Mouse (Mus musculus) hindbrain, embryonic 15.5 days (tissue): Measurements from ENCODE around the gene Cmah. TPM values are rescaled to one million over a fixed set of nuclear protein-coding genes. Genes with fewer than 3 reads are reported as not detected.

Experiments
- ATAC-seq: fragments of 200-750 bp; cut with Nextera tagmentation; 2 replicates; pipeline ENCODE4 v1.8.0; 2017; ENCODE audit warnings: low read depth, moderate number of reproducible peaks, moderate TSS enrichment; ENCODE audit not compliant: low FRiP score
- H3K27ac ChIP-seq: fragments of 300-500 bp; sonication (generic); replicated peaks from 2 replicates; pipeline ENCODE4 v1.5.1; 2015; ENCODE audit warnings: mild to moderate bottlenecking, inconsistent platforms
- H3K27me3 ChIP-seq: fragments of 300-500 bp; sonication (generic); 2 replicates; pipeline ENCODE4 v1.6.1; 2015; ENCODE audit warnings: control low read depth, inconsistent platforms
- H3K36me3 ChIP-seq: fragments of 300-500 bp; sonication (generic); 2 replicates; pipeline ENCODE4 v1.6.1; 2015; ENCODE audit warnings: control low read depth, inconsistent platforms
- H3K4me1 ChIP-seq: fragments of 300-500 bp; sonication (generic); replicated peaks from 2 replicates; pipeline ENCODE4 v1.6.1; 2015; ENCODE audit warnings: control low read depth, inconsistent platforms
- H3K4me2 ChIP-seq: fragments of 300-500 bp; sonication (generic); 2 replicates; pipeline ENCODE4 v1.6.1; 2015; ENCODE audit warnings: moderate library complexity, mild to moderate bottlenecking, inconsistent platforms
- H3K4me3 ChIP-seq: fragments of 300-500 bp; sonication (generic); 2 replicates; pipeline ENCODE4 v1.5.1; 2015; ENCODE audit warnings: mild to moderate bottlenecking, inconsistent platforms
- H3K9ac ChIP-seq: fragments of 300-500 bp; sonication (generic); 2 replicates; pipeline ENCODE4 v1.6.1; 2015; ENCODE audit warnings: inconsistent platforms
- H3K9me3 ChIP-seq: fragments of 300-500 bp; sonication (generic); 2 replicates; pipeline ENCODE4 v1.6.1; 2016; ENCODE audit warnings: control low read depth, inconsistent platforms
- WGBS: fragments of 180-500 bp; shearing (Covaris S2); methylation state at CpG from one replicate; pipeline ENCODE4 v1.1.7; 2015; 5-methylcytosine and 5-hydroxymethylcytosine counted together
- polyA plus RNA-seq: library from polyadenylated mRNA; unstranded; fragments of >200 nt; fragmentation: Nextera tagmentation; extraction: Ambion mirVana; gene quantifications from 2 replicates; pipeline ENCODE4 v1.2.1, GENCODE M21; 2015

Cmah gene
- polyA plus RNA-seq, 1 experiment from 2014 or later: 0.18 TPM

DNA sequence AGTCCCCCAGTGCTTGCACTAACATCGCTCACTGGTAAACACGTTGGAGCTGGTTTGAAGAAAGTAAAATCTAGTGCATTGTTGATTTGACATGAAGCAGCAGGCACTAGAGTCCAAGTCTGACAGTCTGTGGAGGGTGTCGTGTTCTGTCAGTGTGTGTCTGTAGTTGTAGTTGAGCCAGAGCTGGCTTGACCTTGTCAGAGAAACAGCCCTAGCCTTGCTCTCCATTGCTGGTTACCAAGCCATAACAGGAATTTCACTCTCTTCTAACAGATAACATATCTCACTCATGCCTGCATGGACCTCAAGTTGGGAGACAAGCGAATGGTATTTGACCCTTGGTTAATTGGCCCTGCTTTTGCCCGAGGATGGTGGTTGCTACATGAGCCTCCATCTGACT lies 103.0 kb downstream of the Cmah start:
- Histone ChIP-seq H3K9ac (no peak overlapping the region), H3K4me2 (no peak overlapping the region), H3K4me3 (no peak overlapping the region), H3K27me3 (no peaks in the 10 kb centered on the region), H3K27ac (no peak overlapping the region), H3K4me1 (no peaks in the 10 kb centered on the region), H3K9me3 (no peaks in the 10 kb centered on the region), H3K36me3 (no peaks in the 10 kb centered on the region)
- ATAC-seq: no peak
- 79% methylated on average over 5 of the region's 5 CpGs for WGBS

DNA sequence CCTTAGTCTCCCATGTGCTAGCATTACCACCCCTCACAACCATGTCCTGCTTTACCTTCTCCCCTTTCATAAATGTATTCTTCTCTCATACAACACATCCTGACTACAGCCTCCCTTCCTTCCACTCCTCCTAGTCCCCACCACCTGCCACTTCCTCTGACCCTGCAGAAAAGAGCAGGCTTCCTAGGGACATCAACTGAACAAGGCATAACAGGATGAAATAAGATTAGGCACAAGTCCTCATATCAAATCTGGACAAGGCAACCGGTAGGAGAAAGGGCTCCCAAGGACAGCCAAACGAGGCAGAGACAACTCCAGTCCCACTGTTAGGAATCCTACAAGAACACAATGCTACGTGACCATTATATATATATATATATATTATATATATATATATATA lies 104.4 kb downstream of the Cmah start:
- H3K27me3 ChIP-seq: no peaks in the 10 kb centered on the region
- H3K27ac ChIP-seq: no peak overlapping the region
- no peak overlapping the region for H3K9ac ChIP-seq
- H3K4me3 ChIP-seq: no peak overlapping the region
- 86% methylated on average over 3 of the region's 3 CpGs for WGBS
- H3K4me2 ChIP-seq: no peak overlapping the region
- no peak for ATAC-seq
- H3K36me3 ChIP-seq: no peaks in the 10 kb centered on the region
- no peaks in the 10 kb centered on the region for H3K4me1 ChIP-seq
- no peaks in the 10 kb centered on the region for H3K9me3 ChIP-seq

DNA sequence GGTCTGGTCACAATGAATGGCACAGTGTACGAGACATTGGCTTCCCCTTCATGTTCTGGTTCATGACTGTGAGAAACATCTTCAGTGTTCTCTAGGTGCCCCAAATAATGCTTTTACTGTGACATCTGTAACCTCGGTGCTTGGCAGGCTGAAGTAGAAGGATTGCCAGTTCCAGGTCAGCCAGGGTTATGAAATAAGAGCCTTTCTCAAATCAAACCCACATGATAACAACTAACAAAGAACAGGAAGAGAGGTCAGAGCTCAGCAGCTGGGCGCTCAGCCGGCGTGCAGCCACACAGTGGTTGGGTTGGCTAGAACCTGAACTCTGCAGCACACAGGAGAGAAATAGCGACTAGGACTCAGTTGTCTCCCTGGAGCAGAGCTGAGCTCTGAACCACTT lies 115.1 kb downstream of the Cmah start:
- no peaks in the 10 kb centered on the region for H3K4me1 ChIP-seq
- no peak overlapping the region for H3K4me3 ChIP-seq
- no peaks in the 10 kb centered on the region for H3K36me3 ChIP-seq
- H3K4me2 ChIP-seq: no peak overlapping the region
- no peak overlapping the region for H3K27ac ChIP-seq
- no peaks in the 10 kb centered on the region for H3K9me3 ChIP-seq
- no peak overlapping the region for H3K9ac ChIP-seq
- no peaks in the 10 kb centered on the region for H3K27me3 ChIP-seq
- ATAC-seq: no peak
- WGBS: 83% methylated on average over 6 of the region's 6 CpGs

DNA sequence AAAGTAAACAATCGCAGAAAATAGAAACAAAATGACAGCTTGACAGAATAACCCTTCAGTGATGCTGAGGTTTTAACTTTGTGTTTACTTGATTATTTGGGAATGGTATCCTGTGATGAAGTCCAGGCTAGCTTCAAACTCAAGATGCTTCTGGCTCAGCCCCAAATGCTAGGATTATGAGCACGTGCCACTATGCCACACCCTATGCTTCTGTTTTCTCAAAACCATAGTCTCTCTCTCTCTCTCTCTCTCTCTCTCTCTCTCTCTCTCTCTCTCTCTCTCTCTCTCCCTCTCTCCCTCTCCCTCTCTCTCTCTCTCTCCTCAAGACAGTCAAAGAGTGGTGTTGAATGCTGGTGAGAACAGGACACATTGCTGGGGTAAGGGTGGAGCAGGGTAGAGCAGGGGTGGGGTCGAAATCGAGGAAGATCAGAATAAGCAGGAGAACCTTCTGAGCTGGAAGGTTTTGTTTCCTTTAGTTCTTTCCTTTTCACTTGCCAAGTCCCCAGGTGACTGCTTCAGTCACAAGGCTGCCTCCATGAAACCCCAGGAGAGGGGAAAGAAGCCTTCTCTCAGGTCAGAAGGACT lies 116.7 kb downstream of the Cmah start:
- H3K27me3 ChIP-seq: no peaks in the 10 kb centered on the region
- H3K9me3 ChIP-seq: no peaks in the 10 kb centered on the region
- no peak overlapping the region for H3K9ac ChIP-seq
- H3K36me3 ChIP-seq: no peaks in the 10 kb centered on the region
- no peak for ATAC-seq
- 84% methylated on average over 4 of the region's 4 CpGs for WGBS
- no peak overlapping the region for H3K4me2 ChIP-seq
- no peaks in the 10 kb centered on the region for H3K4me1 ChIP-seq
- no peak overlapping the region for H3K27ac ChIP-seq
- no peak overlapping the region for H3K4me3 ChIP-seq

DNA sequence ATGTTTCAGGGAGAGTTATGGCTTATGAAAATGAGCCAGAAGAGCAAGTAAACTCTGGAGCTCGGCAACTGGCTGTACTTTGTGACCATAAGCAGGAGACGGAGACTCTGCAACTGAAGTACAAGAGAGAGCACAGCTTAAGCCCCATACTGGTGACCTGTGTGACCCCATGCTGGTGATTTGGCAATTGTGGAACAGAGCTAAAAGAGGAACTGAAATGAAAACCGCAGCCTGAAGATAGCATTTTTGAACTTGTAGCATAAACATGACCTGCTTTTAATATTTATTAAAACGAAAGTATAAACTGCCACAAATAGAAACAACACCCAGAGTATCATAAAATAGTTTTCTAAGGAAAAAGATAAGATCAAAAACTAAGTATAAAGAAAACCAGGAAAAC lies 117.5 kb downstream of the Cmah start:
- Histone ChIP-seq H3K9me3 (no peaks in the 10 kb centered on the region), H3K4me2 (no peak overlapping the region), H3K9ac (no peak overlapping the region), H3K27ac (no peak overlapping the region), H3K36me3 (no peaks in the 10 kb centered on the region), H3K4me3 (no peak overlapping the region), H3K4me1 (no peaks in the 10 kb centered on the region), H3K27me3 (no peaks in the 10 kb centered on the region)
- WGBS: 78% methylated on average over 4 of the region's 4 CpGs
- ATAC-seq: no peak

DNA sequence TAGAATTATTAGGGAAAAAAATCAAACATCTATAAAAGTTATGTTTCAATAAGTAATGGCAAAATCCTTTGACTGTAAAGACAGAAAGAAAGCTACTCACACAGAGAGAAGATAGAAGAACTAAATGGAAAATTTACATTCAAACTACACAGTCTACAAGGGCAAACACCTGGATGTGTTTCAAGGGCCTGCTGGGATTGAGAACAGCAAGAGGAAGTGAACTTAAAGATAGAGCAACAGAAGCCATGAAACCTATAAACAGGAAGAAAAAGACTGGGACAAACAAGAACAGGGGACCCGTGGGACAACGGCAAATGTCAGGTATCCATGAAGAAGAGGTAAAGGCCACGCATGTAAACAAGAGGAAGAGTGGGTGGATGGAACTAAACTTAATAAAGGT lies 118.0 kb downstream of the Cmah start:
- H3K27ac ChIP-seq: no peak overlapping the region
- H3K27me3 ChIP-seq: no peaks in the 10 kb centered on the region
- WGBS: 88% methylated on average over 3 of the region's 3 CpGs
- no peak for ATAC-seq
- no peak overlapping the region for H3K4me2 ChIP-seq
- no peaks in the 10 kb centered on the region for H3K4me1 ChIP-seq
- H3K9me3 ChIP-seq: no peaks in the 10 kb centered on the region
- H3K4me3 ChIP-seq: no peak overlapping the region
- H3K9ac ChIP-seq: no peak overlapping the region
- H3K36me3 ChIP-seq: no peaks in the 10 kb centered on the region

DNA sequence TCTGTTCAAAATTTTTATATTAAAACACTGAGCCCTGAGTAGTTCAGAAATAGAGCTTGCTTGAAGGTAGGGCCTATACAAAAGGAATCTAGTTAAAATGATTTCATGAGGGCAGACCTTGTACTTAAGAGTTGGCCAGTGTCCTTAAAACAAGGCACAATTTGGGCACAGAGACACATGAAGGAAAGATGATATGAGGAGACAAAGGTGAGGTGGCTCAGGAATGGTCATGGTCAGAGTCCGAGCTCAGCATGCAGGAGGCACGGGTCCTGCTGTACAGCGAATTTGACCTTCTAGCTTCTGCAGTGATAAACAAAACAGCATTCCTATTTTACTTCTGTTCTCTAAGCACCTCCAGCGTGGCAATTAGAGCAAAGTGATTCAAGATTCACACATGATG lies 118.9 kb downstream of the Cmah start:
- 78% methylated on average over 4 of the region's 4 CpGs for WGBS
- H3K9me3 ChIP-seq: no peaks in the 10 kb centered on the region
- ATAC-seq: no peak
- H3K9ac ChIP-seq: no peak overlapping the region
- H3K4me3 ChIP-seq: no peak overlapping the region
- H3K4me1 ChIP-seq: no peaks in the 10 kb centered on the region
- H3K27ac ChIP-seq: no peak overlapping the region
- H3K27me3 ChIP-seq: no peaks in the 10 kb centered on the region
- H3K36me3 ChIP-seq: no peaks in the 10 kb centered on the region
- H3K4me2 ChIP-seq: no peak overlapping the region

DNA sequence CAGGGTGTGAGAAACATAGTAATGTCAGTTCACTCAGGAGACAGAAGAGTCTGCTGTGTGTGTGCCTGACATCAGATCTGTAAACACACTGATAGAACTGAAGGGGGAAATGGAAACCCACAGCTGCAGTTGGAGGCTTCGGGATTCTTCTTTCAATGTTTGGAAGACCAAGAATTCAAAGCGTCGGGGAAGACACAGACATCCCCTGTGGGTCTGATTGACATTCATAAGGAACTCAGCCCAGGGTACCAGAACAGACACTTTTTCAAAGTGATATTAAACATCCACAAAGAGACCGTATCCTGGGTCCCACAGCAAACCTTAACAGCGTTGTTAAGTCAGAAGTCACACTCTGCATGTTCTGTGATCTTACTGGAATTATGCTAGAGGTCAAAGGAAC lies 119.8 kb downstream of the Cmah start:
- Histone ChIP-seq H3K27ac (no peak overlapping the region), H3K9me3 (no peaks in the 10 kb centered on the region), H3K9ac (no peak overlapping the region), H3K4me1 (no peaks in the 10 kb centered on the region), H3K27me3 (no peaks in the 10 kb centered on the region), H3K36me3 (no peaks in the 10 kb centered on the region), H3K4me2 (no peak overlapping the region), H3K4me3 (no peak overlapping the region)
- no peak for ATAC-seq
- WGBS: 68% methylated on average over 5 of the region's 5 CpGs

DNA sequence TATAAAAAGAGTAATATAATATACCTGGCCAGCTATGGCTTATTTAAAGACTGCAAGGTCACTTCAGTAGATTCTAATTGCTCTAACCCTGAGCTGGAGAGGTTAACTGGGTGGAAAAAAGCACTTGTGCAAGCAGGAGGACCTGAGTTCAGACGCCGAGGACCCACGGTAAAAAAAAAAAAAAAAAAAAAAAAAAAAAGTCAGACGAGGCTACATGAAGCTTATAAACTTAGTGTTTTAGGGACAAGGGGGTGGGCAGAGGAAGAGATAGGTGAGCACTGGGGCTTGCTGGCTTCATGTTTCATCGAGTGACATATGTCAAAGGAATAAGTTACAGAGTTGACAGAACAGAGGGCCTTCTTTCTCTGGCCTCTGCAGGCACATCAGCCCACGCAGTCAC lies 121.4 kb downstream of the Cmah start:
- no peaks in the 10 kb centered on the region for H3K4me1 ChIP-seq
- H3K36me3 ChIP-seq: no peaks in the 10 kb centered on the region
- no peak overlapping the region for H3K9ac ChIP-seq
- H3K4me2 ChIP-seq: no peak overlapping the region
- H3K27ac ChIP-seq: no peak overlapping the region
- no peaks in the 10 kb centered on the region for H3K27me3 ChIP-seq
- no peak for ATAC-seq
- H3K4me3 ChIP-seq: no peak overlapping the region
- WGBS: 85% methylated on average over 6 of the region's 6 CpGs
- H3K9me3 ChIP-seq: no peaks in the 10 kb centered on the region

DNA sequence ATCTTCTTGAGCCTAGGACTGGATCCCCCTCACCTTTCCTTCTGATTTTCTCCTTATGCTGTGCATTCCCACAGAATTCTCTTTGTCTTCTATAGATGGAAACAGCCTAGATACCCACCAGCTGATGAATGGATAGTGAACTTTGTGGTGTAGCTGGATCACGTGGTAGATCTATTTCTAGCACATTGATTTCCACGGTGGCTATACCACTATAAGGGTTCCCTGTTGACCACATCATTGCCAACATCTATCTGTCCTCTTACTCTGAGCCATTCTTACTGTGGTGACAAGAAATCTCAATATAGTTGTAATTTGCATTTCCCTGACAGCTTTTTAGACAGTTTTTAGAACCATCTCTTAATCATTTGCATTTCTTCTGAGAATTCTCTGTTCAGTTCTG lies 124.3 kb downstream of the Cmah start:
- Histone ChIP-seq H3K36me3 (no peaks in the 10 kb centered on the region), H3K9ac (no peak overlapping the region), H3K4me1 (no peaks in the 10 kb centered on the region), H3K27ac (no peak overlapping the region), H3K4me3 (no peak overlapping the region), H3K9me3 (no peaks in the 10 kb centered on the region), H3K27me3 (no peaks in the 10 kb centered on the region), H3K4me2 (no peak overlapping the region)
- ATAC-seq: no peak
- WGBS: 70% methylated on average over 2 of the region's 2 CpGs

DNA sequence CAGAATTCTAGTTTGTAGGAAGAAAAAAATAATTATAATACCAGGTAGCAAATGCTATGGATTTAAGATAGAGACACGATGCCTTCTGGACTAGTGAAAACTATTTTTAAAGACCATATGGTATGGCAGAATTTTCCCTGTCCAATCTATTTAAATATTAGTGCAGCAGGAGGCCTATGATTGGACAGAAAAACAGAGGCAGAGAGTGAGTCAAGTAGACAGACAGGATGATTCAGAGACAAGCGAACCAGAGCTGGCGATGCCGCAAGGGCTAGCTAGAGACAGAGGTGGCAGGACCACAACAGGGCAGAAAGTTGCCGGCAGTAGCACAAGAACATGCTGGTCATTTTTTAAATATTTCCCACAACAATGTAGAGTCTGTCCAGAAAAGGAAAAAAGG lies 126.5 kb downstream of the Cmah start:
- Histone ChIP-seq H3K27me3 (no peaks in the 10 kb centered on the region), H3K9ac (no peak overlapping the region), H3K4me1 (no peaks in the 10 kb centered on the region), H3K27ac (no peak overlapping the region), H3K4me3 (no peak overlapping the region), H3K4me2 (no peak overlapping the region), H3K36me3 (no peaks in the 10 kb centered on the region), H3K9me3 (no peaks in the 10 kb centered on the region)
- whole genome bisulfite sequencing: 96% methylated on average over 5 of the region's 5 CpGs
- no peak for ATAC-seq

DNA sequence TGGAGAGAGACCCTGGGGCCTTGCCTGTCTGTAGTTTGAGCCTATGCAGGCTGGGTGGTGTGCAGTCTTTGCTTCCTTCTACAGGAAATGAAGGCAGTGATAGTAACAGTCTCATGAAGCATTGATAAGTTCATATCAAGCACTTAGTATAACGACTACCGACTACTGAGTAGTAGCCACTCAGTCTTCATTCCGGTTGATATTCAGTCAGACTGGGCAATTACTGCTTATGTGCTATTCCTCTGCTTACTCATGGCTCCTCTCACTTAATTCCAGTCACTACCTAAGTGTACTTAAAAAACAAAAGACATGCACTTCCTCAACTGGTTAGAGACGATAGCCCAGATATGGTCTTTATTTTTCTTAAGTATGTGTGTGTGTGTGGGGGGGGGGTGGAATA lies 129.2 kb downstream of the Cmah start:
- Histone ChIP-seq H3K9me3 (no peaks in the 10 kb centered on the region), H3K36me3 (no peaks in the 10 kb centered on the region), H3K9ac (no peak overlapping the region), H3K4me1 (no peaks in the 10 kb centered on the region), H3K4me2 (no peak overlapping the region), H3K27me3 (no peaks in the 10 kb centered on the region), H3K4me3 (no peak overlapping the region), H3K27ac (no peak overlapping the region)
- ATAC-seq: no peak
- 94% methylated on average over 4 of the region's 4 CpGs for WGBS

DNA sequence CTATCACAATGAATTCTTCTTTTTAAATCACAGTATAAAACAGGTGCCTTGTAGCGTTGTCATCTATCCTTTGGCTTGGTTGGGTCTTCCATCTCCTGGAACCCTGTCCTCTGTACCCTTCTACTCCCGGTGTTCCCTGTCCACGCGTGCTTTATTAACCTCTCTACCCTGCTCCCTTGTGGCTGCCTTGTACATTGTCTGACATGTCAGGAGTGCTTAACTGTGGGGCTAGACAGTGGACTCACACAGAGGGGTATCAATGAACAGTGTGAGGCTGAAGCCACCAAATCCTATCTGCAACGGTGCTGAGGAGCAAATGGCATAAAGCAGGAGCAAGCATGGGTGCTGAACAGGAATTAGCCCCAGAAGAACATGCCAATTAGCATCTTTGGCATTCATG lies 133.3 kb downstream of the Cmah start:
- no peaks in the 10 kb centered on the region for H3K9me3 ChIP-seq
- no peaks in the 10 kb centered on the region for H3K4me1 ChIP-seq
- no peak overlapping the region for H3K4me3 ChIP-seq
- H3K9ac ChIP-seq: no peak overlapping the region
- no peaks in the 10 kb centered on the region for H3K36me3 ChIP-seq
- no peaks in the 10 kb centered on the region for H3K27me3 ChIP-seq
- WGBS: 85% methylated on average over 5 of the region's 5 CpGs
- H3K27ac ChIP-seq: no peak overlapping the region
- ATAC-seq: no peak
- H3K4me2 ChIP-seq: no peak overlapping the region
